Mouse (Mus musculus) lung, postnatal 0 days (tissue): ENCODE results near the gene Kif19a. TPM values are rescaled to one million over a fixed set of nuclear protein-coding genes. Genes with fewer than 3 reads are reported as not detected.

Source experiments
- ATAC-seq: fragments of 200-750 bp; cut with Nextera tagmentation; 2 replicates; pipeline ENCODE4 v1.8.0; 2017; ENCODE audit warnings: moderate library complexity
- DNase-seq: peaks from one replicate; pipeline ENCODE4 v3.0.0-alpha.2; 2016; ENCODE audit warnings: low spot score
- H3K27ac ChIP-seq: fragments of 300-500 bp; sonication (generic); 2 replicates; pipeline ENCODE4 v1.5.1; 2014; ENCODE audit warnings: antibody characterized with exemption, mild to moderate bottlenecking, low read length, mixed read lengths
- H3K27me3 ChIP-seq: fragments of 300-500 bp; sonication (generic); replicated peaks from 2 replicates; pipeline ENCODE4 v1.6.1; 2014; ENCODE audit warnings: low read length, mixed read lengths; ENCODE audit not compliant: insufficient read depth
- H3K36me3 ChIP-seq: fragments of 300-500 bp; sonication (generic); 2 replicates; pipeline ENCODE4 v1.6.1; 2014; ENCODE audit warnings: low read length, mixed read lengths; ENCODE audit not compliant: insufficient read depth
- H3K4me1 ChIP-seq: fragments of 300-500 bp; sonication (generic); 2 replicates; pipeline ENCODE4 v1.6.1; 2014; ENCODE audit warnings: antibody characterized with exemption, low read depth, low read length, mixed read lengths; ENCODE audit not compliant: insufficient read depth
- H3K4me2 ChIP-seq: fragments of 300-500 bp; sonication (generic); replicated peaks from 2 replicates; pipeline ENCODE4 v1.6.1; 2014; ENCODE audit warnings: low read depth, mild to moderate bottlenecking, low read length, moderate library complexity, mixed read lengths
- H3K4me3 ChIP-seq: fragments of 300-500 bp; sonication (generic); 2 replicates; pipeline ENCODE4 v1.5.1; 2014; ENCODE audit warnings: low read depth, low read length
- H3K9ac ChIP-seq: fragments of 300-500 bp; sonication (generic); replicated peaks from 2 replicates; pipeline ENCODE4 v1.6.1; 2014; ENCODE audit warnings: low read depth, mild to moderate bottlenecking
- H3K9me3 ChIP-seq: fragments of 300-500 bp; sonication (generic); 2 replicates; pipeline ENCODE4 v1.6.1; 2016; ENCODE audit warnings: low read length, mixed read lengths
- CTCF ChIP-seq: IDR thresholded peaks from 2 replicates; pipeline ENCODE4 v1.5.1; 2016; ENCODE audit warnings: antibody characterized with exemption, mild to moderate bottlenecking
- EP300 ChIP-seq: IDR thresholded peaks from 2 replicates; pipeline ENCODE4 v1.6.1; 2016; ENCODE audit warnings: antibody characterized with exemption, mild to moderate bottlenecking, control low read depth
- WGBS: fragments of 180-500 bp; shearing (Covaris S2); extraction: QIAGEN DNeasy Blood & Tissue Kit; methylation state at CpG from one replicate; pipeline ENCODE4 v1.1.7; 2014; 5-methylcytosine and 5-hydroxymethylcytosine counted together
- polyA plus RNA-seq: library from polyadenylated mRNA; unstranded; fragments of >200 nt; fragmentation: Nextera tagmentation; extraction: Ambion mirVana; gene quantifications from 2 replicates; pipeline ENCODE4 v1.2.1, GENCODE M21; 2015

Gene Kif19a
- polyA plus RNA-seq, 1 experiment from 2014 or later = 0.74 TPM

DNA sequence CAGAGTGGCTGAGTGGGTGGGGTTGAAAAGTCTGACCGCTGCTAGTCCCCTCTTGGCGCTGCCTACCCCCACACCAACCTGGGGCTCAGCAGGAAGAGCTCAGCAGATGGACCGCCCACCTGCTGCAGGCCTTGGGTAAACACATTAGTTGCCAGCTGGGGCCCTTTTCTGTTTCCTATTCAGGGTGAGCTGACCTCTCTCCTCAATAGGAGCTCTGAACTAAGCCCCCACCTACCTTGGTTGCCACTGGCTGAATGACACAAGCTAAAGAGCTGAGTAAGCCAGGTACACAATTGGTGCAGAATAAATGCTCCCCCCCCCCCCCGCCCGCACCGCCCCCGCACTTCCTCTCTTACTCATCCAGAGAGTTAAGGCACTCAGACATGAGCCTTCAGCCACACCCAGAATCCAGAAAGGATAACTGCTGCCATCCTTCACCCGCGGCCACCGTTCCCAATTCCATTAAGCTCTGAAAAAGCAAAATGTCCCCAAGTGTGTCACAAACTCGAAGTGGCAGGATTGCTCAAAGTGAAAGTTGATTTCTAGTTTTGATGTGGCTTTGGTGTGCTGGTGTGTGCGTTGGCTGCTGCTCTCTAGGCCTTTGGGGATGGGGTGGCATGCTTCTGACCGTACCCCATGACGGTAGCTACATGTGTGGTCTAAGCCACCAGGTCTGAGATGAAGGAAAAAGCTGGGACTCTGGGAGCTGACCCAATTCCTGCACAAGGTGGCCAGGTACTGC is 42.7 kb downstream of the Kif19a start:
- 19% methylated on average over 13 of the region's 14 CpGs for WGBS
- Histone ChIP-seq H3K9me3 (no peaks in the 10 kb centered on the region), H3K4me3 (no peak overlapping the region), H3K27ac (no peak overlapping the region), H3K27me3 (no peaks in the 10 kb centered on the region), H3K4me1 (no peaks in the 10 kb centered on the region), H3K36me3 (no peaks in the 10 kb centered on the region), H3K4me2 (no peak overlapping the region), H3K9ac (no peak overlapping the region)
- ATAC-seq (peak; percentile 17; the same call in 1 of the 2 replicates), DNase-seq (no peak)
- TF ChIP-seq CTCF = no peak
- TF ChIP-seq EP300 = no peak

DNA sequence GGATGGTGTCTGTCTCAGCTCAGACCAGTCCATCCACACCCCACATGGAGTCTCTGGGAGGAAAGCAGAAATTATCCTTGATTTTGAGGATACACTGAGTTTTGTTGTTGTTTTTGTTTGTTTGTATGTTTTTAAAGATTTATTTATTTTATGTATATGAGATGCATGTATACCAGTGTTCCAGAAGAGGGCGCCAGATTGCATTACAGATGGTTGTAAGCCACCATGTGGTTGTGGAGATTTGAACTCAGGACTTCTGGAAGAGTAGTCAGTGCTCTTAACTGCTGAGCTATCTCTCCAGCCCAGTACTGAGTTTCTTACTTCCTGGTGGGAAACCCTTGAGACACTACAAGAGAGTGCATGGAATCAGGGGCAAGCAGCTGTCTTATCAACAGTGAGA is 44.2 kb downstream of the Kif19a start:
- DNase-seq = no peak
- Histone ChIP-seq H3K4me3 (no peak overlapping the region), H3K9me3 (no peaks in the 10 kb centered on the region), H3K4me2 (no peak overlapping the region), H3K36me3 (no peaks in the 10 kb centered on the region), H3K9ac (no peak overlapping the region), H3K27me3 (no peaks in the 10 kb centered on the region), H3K4me1 (no peaks in the 10 kb centered on the region), H3K27ac (no peak overlapping the region)
- ATAC-seq = no peak
- 77% methylated on average over 1 of the region's 1 CpGs for WGBS
- peak; percentile 38 for TF ChIP-seq CTCF
- TF ChIP-seq EP300 = no peak

DNA sequence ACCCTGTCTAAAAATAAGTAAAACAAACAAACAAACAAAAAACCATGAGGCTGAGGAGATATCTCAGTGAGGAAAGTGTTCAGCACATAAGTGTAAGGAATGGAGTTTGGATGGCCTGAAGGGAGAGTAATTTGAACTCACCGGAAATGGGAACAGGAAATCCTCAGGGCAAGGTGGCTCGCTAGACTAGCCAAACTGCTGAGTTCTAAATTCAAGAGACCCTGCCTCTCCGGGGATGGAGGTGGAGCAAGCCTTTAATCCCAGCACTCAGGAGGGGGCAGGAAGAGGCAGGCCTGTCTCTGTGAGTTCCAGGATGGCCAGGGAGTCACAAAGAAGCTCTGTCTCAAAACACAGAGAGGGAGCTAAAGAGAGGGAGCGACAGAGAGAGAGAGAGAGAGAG is 45.2 kb downstream of the Kif19a start:
- ATAC-seq = no peak
- Histone ChIP-seq H3K27me3 (no peaks in the 10 kb centered on the region), H3K27ac (no peak overlapping the region), H3K9me3 (no peaks in the 10 kb centered on the region), H3K4me2 (no peak overlapping the region), H3K4me3 (no peak overlapping the region), H3K4me1 (no peaks in the 10 kb centered on the region), H3K36me3 (no peaks in the 10 kb centered on the region), H3K9ac (no peak overlapping the region)
- no peak for DNase-seq
- 26% methylated on average over 4 of the region's 4 CpGs for WGBS
- TF ChIP-seq EP300 = no peak
- no peak for TF ChIP-seq CTCF

DNA sequence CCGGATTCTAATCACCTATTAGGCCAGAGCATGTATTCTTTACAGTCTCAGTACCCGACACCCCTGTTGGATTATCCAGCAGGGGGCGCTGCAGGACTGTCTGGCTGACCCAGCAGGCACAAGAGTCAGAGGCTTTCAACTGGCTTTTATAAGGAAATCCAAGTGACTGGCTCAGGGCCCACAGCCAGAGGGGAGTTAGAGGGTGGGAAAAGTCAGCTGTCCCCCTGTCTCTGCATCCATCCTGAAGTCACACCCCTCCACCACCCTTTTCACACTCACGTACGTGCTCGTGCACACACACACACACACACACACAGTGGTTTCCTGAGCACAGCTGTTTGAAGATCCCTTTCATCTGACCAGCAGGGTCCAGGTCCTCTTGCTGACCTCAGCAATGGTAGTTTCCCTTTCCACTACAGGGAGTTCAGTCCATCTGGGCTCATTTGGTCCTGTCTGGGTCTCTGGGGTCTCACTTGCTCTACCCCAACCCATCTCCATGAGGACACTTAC is 47.6 kb downstream of the Kif19a start:
- TF ChIP-seq CTCF (peak; percentile 94), EP300 (no peak)
- 13% methylated on average over 6 of the region's 6 CpGs for WGBS

DNA sequence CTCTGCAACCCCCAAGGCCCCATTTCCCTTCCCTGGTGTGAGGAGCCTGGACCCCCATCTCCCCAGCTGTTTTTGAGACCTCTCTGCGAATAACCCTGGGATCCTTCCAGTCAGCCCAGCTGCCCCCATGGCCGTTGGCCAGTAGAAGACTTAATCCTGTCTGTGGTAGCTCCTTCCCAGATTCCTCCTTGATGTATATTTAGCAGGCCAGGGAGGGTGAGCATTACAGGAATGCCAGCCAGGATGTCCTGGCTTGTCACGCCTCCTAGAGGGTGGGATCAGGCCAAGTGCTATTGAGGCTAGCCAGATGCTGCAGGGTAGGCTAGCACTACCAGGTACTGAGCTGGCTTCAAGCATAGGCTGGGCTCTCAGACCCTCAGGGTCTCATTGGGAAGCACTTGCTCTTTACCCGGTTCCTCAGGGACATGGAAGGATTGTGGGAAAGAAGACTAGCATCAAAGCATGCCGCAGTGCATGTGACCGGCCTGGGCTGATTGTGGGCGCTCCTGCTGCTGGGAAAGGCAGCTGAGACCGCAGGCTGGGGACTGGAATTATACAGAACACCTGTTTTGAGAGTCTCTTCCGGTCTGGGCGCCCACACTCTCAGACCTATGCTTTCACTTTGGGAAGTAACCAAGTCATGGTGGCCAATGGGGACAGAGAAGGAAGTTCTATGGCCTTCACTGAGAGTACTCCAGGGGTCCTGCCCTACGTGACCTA is 49.8 kb downstream of the Kif19a start:
- ATAC-seq (no peak), DNase-seq (no peak)
- H3K9me3 ChIP-seq = no peaks in the 10 kb centered on the region
- WGBS = 62% methylated on average over 11 of the region's 11 CpGs
- no peaks in the 10 kb centered on the region for H3K27me3 ChIP-seq
- H3K27ac ChIP-seq = no peak overlapping the region
- no peak overlapping the region for H3K4me2 ChIP-seq
- TF ChIP-seq CTCF = no peak
- no peak for TF ChIP-seq EP300
- no peak overlapping the region for H3K4me3 ChIP-seq
- H3K36me3 ChIP-seq = no peaks in the 10 kb centered on the region
- no peak overlapping the region for H3K9ac ChIP-seq
- no peaks in the 10 kb centered on the region for H3K4me1 ChIP-seq

More for the DNA sequence above, 47.6 kb downstream of the Kif19a start:
- Histone ChIP-seq H3K4me2 (no peak overlapping the region), H3K36me3 (no peaks in the 10 kb centered on the region), H3K27ac (no peak overlapping the region), H3K4me3 (no peak overlapping the region), H3K27me3 (no peaks in the 10 kb centered on the region), H3K9ac (no peak overlapping the region), H3K4me1 (no peaks in the 10 kb centered on the region), H3K9me3 (no peaks in the 10 kb centered on the region)
- peak; percentile 88 for DNase-seq
- ATAC-seq = peak; percentile 82

DNA sequence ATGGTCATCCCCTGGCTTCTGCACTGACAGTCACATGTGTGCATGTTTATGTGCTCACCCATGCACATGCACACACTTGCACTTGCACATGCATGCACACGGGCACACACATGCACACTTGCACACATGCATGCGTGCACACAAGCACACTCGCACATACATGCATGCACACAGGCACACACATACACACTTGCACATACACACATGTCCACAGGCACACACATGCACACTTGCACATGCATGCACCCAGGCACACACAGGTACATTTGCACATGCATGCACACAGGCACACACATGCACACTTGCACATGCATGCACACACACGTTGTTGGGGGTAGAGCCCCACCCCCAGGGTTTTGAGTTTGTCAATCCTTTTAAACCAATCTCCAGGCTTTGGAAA is 51.7 kb downstream of the Kif19a start:
- H3K4me3 ChIP-seq = no peak overlapping the region
- no peak overlapping the region for H3K9ac ChIP-seq
- ATAC-seq = no peak
- H3K27ac ChIP-seq = no peak overlapping the region
- H3K9me3 ChIP-seq = no peaks in the 10 kb centered on the region
- H3K4me2 ChIP-seq = no peak overlapping the region
- H3K36me3 ChIP-seq = no peaks in the 10 kb centered on the region
- TF ChIP-seq EP300 = no peak
- TF ChIP-seq CTCF = no peak
- H3K27me3 ChIP-seq = no peaks in the 10 kb centered on the region
- no peak for DNase-seq
- H3K4me1 ChIP-seq = no peaks in the 10 kb centered on the region
- 96% methylated on average over 4 of the region's 4 CpGs for WGBS
